Mouse (Mus musculus) lung, postnatal 4 days (tissue): Measurements from ENCODE around the gene Mbnl1.

Experiments
- DNase-seq, 2 experiments: peaks; one replicate each; pipeline ENCODE4 v3.0.0; 2021

The Mbnl1 gene

DNA sequence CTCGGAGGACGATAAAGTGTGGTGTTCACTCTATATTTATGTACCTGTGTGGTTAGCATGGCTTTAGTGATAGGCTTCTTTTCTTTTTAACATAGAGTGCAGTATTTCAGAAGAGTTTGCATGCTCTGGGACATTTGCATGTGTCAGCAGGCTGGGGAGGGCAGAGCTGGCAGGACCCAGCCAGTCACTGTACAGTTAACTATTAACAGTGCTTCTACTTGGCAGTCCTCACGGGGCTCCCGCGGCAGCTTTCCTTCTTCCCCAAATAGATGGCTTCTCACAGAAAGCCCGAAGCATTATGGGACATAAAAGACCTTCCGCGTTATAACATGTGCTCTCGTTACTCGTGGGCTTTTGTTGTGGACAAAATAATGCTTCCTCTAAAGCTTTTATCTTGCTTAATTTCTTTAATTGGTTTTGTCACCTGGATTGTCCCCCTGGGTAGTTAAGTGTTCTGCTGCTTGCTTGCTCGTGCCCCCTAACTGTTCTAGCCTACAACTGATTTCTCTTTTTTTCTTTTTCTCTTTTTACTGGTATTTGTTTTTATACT is 142.5 kb downstream of the Mbnl1 start:
- no peak for DNase-seq

DNA sequence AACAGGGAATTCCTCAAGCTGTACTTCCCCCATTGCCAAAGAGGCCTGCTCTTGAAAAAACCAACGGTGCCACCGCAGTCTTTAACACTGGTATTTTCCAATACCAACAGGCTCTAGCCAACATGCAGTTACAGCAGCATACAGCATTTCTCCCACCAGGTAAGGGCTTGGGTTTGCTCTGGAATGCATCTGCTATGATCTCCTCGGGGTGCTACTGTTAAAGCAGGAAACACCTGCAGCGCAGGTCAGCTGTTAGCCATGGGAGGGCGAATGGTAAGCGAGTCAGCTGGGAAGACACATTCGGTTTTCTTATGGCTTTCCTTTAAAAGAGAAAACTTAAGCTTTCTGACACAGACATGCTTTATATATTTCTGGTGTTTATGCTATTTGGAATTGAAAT is 143.0 kb downstream of the Mbnl1 start:
- DNase-seq: no peak

DNA sequence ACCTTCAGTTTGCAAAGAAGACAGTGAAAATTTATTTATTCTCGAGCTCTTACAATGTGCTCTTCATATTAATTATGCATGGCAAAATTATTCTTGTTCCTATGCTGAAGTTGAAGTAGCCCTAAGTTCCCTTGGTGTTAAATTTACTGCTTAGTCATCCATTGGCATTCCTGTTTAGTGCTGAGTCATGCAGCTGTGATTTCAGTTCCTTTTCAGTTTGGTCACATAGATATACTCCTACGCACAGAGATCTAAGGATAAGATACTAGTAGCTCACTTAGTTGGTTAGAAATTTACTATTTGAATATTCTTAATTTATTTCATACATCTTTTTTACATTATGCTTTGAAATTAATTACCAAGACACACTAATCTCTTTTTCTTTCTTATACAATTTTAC is 143.5 kb downstream of the Mbnl1 start:
- DNase-seq: no peak

DNA sequence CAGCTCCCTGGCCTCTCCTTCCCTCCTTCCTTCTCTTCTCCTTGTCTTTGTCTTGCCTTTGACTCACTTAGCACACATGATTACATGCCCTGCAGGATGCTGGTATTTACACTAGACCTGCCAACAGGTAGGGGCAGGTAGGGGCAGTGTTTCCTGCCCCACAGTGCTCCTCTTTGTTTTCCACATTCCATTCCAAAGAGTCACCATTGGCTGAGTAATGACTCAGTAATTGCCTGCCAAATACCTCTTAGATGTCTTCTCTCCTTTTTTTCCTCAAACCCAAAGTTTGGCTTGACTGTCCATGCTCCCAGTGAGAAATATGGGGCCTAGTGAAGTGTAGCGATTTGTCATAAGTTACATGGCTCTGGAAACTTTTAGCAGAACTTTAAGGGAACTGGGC is 145.0 kb downstream of the Mbnl1 start:
- DNase-seq: no peak

DNA sequence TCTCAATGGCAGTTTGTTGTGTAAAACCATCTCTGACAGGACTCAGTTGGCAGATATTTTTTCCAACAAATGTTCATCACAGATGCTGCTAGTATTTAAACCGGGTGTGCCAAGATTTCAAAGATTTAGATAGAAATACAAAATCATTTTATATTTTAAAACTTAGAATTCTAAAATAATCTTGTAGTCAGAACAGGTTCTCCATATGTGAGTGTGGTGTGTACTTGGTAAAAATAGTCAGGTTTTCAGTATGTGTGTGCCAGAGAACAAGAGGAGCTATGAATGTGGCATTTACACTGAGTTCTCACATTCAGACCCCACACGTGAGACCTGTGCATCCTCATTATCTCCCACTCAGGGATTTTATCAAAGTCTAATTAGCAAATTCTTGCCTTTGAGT is 147.6 kb downstream of the Mbnl1 start:
- no peak for DNase-seq

DNA sequence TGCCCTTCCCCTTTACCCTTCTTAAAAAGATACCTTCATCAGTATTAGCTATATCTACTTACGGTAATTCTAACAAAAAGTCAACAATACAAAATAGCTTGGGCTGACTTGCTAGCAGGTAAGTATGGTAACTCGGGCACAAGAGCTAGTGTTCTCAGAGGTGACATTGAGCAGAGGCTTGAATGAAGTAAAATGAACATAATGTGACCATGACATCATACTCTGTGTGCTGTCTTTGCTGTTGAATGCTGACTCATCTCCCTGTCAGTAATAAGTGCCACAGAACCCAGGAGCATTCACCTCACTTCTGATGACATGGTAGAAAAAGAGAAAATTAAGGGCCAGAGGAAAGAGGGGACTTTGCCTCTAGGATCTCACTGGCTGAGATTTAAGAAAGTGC is 158.6 kb downstream of the Mbnl1 start:
- DNase-seq: no peak

DNA sequence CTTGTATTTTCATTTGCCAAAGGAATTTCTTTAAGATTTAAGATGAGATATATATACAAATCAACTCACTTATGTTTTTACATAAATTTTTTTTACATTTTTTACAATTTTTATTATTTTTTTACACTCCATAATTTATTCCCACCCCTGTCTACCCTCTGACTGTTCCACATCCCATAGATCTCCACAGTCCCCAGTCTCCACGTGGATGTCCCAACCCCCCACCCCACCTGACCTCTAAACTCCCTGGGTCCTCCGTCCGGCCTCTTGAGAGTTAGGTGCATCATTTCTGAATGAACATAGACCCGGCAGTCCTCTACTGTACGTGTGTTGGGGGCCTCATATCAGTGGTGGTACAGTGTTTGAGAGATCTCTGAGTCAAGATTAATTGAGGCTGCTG is 159.1 kb downstream of the Mbnl1 start:
- no peak for DNase-seq

DNA sequence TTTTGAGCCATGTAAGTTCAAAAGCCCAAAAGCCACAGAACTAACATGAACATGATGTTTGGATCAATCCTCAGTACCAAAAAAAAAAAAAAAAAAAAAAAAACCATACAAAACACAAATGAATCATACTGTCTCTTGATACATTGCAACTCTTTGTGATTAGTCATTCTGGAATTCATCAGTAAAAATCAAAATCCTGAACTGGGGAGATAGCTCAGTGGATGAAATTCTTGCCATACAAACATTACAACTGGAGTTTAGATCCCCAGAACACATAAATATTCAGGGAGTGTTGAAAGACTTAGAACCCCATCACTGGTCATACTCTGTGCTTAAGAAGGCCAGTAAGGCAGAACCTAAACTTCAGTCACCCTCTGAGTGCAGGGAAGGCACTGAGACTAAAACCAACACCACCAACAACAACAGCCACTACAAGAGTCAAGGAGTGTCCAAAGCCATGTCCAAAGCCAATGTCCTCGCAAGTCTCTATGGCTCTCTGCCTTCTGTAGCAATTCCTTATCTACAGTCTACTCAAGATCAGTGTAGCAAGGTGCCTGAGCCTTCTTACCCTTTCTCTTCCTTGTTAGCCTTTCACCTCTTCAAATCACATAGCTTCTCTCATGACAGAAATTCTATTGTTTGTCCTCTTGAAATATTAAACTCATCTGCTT is 160.3 kb downstream of the Mbnl1 start:
- DNase-seq: no peak

DNA sequence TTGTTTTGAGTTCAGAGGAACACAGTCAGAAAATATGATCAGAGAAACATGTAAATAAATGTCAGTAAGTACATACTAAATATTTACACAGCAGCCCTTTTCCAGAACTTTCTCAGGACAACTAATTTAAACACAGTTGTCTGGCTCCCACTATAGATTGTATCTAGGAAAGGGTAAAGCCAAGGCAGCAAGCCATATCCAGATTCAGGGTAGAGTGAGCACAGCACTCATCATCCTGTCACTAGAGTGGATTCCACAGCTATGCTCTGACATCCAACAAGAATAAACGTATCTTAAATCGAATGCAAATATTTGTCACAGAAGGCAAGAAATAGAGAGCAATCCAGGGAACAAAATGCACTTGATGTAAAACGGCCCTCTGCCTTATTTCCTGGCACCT is 165.9 kb downstream of the Mbnl1 start:
- DNase-seq: no peak

DNA sequence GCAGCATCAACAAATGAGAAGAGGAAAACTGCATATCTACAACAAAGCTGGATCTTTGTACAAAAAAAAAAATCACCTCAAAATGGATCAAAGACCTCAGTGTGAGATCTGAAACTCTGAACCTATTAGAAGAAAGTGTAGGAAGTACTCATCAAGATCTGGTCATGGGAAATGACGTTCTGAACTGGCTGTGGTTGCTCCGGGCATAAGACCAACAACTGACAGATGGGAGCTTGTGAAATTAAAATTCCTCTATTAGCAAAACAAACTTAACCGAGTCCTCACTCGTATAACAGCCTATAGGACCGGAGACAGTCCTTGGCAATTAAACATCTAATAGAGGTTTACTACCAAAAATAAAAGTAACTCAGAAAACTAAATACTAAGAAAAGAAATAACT is 166.5 kb downstream of the Mbnl1 start:
- DNase-seq: peak; percentile 38 to 41

DNA sequence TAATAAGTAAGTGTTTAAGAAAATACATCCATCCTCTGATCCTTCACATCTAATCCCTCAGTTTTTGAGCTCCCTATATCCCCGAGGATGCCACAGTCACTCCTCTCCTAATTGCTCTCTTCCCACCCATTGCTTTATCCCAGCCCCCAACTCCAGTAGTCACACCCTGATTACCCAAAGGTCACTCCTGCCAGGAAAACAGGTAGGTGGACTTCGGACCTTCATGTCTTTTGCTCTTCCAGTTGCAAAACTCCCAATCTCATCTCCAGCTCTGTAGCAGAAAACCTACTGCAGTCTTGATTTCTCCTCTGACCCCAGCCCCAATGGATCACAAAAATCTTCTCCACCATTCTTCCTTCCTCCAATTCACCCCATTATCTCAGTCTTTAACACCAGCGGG is 169.6 kb downstream of the Mbnl1 start:
- DNase-seq: no peak

DNA sequence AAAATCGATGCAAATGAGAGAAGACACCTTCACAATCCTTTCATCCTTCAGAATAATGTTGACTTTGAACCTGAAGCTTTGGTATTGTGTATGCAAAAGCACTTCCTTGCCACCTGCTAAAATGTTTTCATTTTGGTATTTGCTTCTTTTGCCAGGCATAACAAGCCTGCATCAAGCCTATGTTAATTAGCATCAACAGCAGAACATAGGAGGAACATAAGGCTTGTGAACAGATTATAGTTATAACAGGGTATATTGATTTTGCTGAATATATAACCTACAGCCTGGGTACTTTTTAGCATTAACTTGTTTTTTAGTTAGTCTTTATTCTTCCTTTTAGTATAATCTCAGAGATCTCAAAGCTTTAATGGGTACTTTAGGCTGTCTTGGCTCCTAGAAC is 172.9 kb downstream of the Mbnl1 start:
- no peak for DNase-seq

DNA sequence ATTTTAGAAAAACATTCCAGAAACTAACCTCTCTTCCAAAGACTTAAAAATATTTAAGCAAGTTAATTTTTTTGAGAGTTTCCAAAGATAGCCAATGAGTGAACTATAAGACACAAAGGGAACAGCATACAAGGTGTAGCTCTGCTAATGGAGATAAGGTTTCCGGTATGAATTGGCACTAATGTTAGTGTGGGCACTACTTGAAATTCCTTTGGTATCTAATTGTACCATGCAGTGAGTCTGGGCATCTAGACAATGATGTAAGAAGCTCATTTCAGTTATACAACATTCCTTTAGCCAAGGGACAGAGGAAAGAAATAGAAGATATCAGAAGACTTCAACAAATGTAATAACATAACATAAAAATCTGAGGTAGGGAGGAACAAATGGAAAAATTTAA is 175.7 kb downstream of the Mbnl1 start:
- DNase-seq: no peak

DNA sequence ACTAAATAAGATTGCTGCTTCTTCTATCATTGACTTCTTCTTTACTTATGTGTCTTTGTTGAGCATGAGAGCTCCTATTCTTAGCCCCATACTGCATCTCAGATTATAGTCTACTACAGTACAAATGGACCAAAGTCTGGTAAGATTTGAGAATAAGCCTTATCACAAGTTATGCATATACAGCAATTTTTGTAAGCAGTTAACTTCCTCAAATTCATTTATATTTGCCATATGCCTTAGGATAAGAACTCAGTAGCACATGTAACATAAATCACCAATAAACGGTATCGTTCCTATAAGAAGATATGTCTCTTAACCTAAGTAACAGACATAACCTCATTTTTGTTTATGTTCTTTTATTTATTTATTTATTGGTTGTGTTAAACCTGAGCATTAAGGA is 188.1 kb downstream of the Mbnl1 start:
- no peak for DNase-seq
